8 mouse cellular contexts compared by ENCODE assay signal in the genomic region with DNA sequence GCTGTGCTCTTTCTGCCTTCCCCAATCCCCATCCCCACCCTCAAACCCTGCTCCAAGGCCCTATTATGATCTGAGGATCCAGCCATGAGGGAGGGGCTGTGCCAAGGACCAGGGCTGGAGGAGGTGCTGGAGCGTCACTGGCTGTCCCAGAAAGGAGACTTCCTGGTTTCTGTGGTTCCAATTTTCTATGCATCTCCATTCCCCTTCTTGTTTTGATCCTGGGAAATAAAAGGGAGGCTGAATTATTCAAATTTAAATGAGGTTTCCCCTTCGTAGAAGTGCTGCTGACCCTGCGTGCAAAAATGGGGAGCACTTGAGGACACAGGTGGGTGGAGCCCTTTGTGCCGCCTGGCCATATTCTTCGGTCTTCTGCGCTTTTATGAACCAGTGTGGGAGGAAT. TPM values are rescaled to one million over a fixed set of nuclear protein-coding genes. Genes with fewer than 3 reads are reported as not detected.
DNase-seq lines count a peak whose midpoint lies in the region; ATAC-seq and TF ChIP-seq lines count a peak whose summit lies in the region.

No protein-coding gene starts in this region.

- ATAC-seq in heart, embryonic 12.5 days (ENCODE audit: insufficient number of reproducible peaks, low FRiP score), result no peak
- no peak for ATAC-seq in heart, postnatal 0 days (ENCODE audit: insufficient read depth, low read depth)
- no peak for ATAC-seq in midbrain, embryonic 11.5 days (ENCODE audit: low FRiP score)
- no peak for ATAC-seq in granulocyte monocyte progenitor cell, adult 5-6 weeks (replicated peaks; ENCODE audit: poor library complexity, severe bottlenecking)

- TF ChIP-seq CTCF in heart, postnatal 0 days (IDR thresholded peaks at IDR 0.05; ENCODE audit: low read depth), result no peak

- H3K36me3 ChIP-seq in heart, embryonic 12.5 days, result no peaks in the 10 kb centered on the region
- H3K36me3 ChIP-seq in heart, postnatal 0 days (replicated peaks; ENCODE audit: control insufficient read depth, insufficient read depth, low read length), result no peaks in the 10 kb centered on the region
- H3K36me3 ChIP-seq in midbrain, embryonic 11.5 days (ENCODE audit: control insufficient read depth, insufficient read depth, low read length), result peaks cover 6% of the 10 kb centered on the region; the same call in 1 of the 2 replicates

- 26% methylated on average over 6 of the region's 6 CpGs for WGBS in heart, embryonic 12.5 days
- WGBS in heart, postnatal 0 days, result 25% methylated on average over 6 of the region's 6 CpGs
- WGBS in midbrain, embryonic 11.5 days, result 6% methylated on average over 6 of the region's 6 CpGs

- H3K9ac ChIP-seq in heart, embryonic 12.5 days, result 0 out of 2 replicates have a peak overlapping the region, but pooled peaks have one; percentile 8
- peak overlapping the region; percentile 31; the same call in 1 of the 2 replicates for H3K9ac ChIP-seq in heart, postnatal 0 days (replicated peaks; ENCODE audit: low read depth, low read length)
- H3K9ac ChIP-seq in midbrain, embryonic 11.5 days (ENCODE audit: low read length), result peak overlapping the region; percentile 91

- peaks cover 35% of the 10 kb centered on the region for H3K4me1 ChIP-seq in heart, embryonic 12.5 days (replicated peaks)
- H3K4me1 ChIP-seq in heart, postnatal 0 days (ENCODE audit: control insufficient read depth, insufficient read depth), result peaks cover 24% of the 10 kb centered on the region
- H3K4me1 ChIP-seq in midbrain, embryonic 11.5 days (ENCODE audit: control insufficient read depth, insufficient read depth, low read length), result peaks cover 65% of the 10 kb centered on the region

- H3K4me3 ChIP-seq in heart, embryonic 12.5 days, result peak overlapping the region; percentile 72
- peak overlapping the region; percentile 62 for H3K4me3 ChIP-seq in heart, postnatal 0 days (ENCODE audit: low read depth, low read length)
- peak overlapping the region; percentile 87 for H3K4me3 ChIP-seq in midbrain, embryonic 11.5 days (ENCODE audit: low read depth, low read length)

- peak overlapping the region; percentile 56 for H3K4me2 ChIP-seq in heart, embryonic 12.5 days
- H3K4me2 ChIP-seq in heart, postnatal 0 days (ENCODE audit: low read depth, low read length), result peak overlapping the region; percentile 82
- peak overlapping the region; percentile 74 for H3K4me2 ChIP-seq in midbrain, embryonic 11.5 days

- intact Hi-C loops in heart, postnatal 10 days (cut with DNase I), result loop anchor here (5.0 kb wide), 1 partner anchor 40 kb away; no protein-coding TSS in a partner anchor

- no peak for TF ChIP-seq EP300 in heart, postnatal 0 days (IDR thresholded peaks at IDR 0.05; ENCODE audit: low read depth)

- DNase-seq in heart, postnatal 10 days, result no peak
- DNase-seq in MEL-GATA-1-ER (ENCODE audit: extremely low read depth, low read depth), result peak; percentile 46
- DNase-seq in heart, postnatal 0 days (ENCODE audit: low spot score), result no peak
- DNase-seq in midbrain, embryonic 11.5 days (ENCODE audit: low spot score, missing footprints), result peak; percentile 91
- no peak for DNase-seq in thymus, adult 18-20 months
- DNase-seq in frontal cortex, postnatal 25 days (ENCODE audit: low spot score in 2 of 2), result no peak

- H3K27me3 ChIP-seq in heart, embryonic 12.5 days (replicated peaks), result peaks cover 35% of the 10 kb centered on the region
- H3K27me3 ChIP-seq in heart, postnatal 0 days (ENCODE audit: control insufficient read depth, insufficient read depth, low read length), result 0 out of 2 replicates have a peak, but pooled peaks cover 6% of the 10 kb centered on the region
- no peaks in the 10 kb centered on the region for H3K27me3 ChIP-seq in midbrain, embryonic 11.5 days (ENCODE audit: control insufficient read depth, insufficient read depth, low read length)

- no peaks in the 10 kb centered on the region for H3K9me3 ChIP-seq in heart, embryonic 12.5 days (replicated peaks)
- no peaks in the 10 kb centered on the region for H3K9me3 ChIP-seq in heart, postnatal 0 days (replicated peaks; ENCODE audit: control insufficient read depth, low read length)
- H3K9me3 ChIP-seq in midbrain, embryonic 11.5 days (ENCODE audit: control insufficient read depth, low read length), result no peaks in the 10 kb centered on the region

- H3K27ac ChIP-seq in heart, embryonic 12.5 days (ENCODE audit: poor library complexity, severe bottlenecking), result no peak overlapping the region
- H3K27ac ChIP-seq in heart, postnatal 0 days (ENCODE audit: low read depth), result no peak overlapping the region
- H3K27ac ChIP-seq in midbrain, embryonic 11.5 days (ENCODE audit: low read depth, low read length), result peak overlapping the region; percentile 95; the same call in 1 of the 2 replicates

RNA-seq across cellular contexts. Expression of a gene that starts 2.1 kb away (rescaled TPM):
- polyA plus RNA-seq in heart, embryonic 12.5 days (2016; fragmentation: Nextera tagmentation; extraction: Ambion mirVana), result 10.8 and 12.8 TPM in 2 replicates
- 10 to 100 TPM; 23.9 to 25.1 TPM for total RNA-seq in heart, postnatal 10 days (2021)
- total RNA-seq in heart, postnatal 0 days (2014; rRNA removed; ENCODE audit: low replicate concordance), result 34.1 and 38.1 TPM in 2 replicates
- polyA plus RNA-seq in heart, postnatal 0 days (2015; fragmentation: Nextera tagmentation; extraction: Ambion mirVana), result 8.8 and 9.6 TPM in 2 replicates
- 60.3 and 63.9 TPM in 2 replicates for polyA plus RNA-seq in midbrain, embryonic 11.5 days (2014; fragmentation: Nextera tagmentation; extraction: Ambion mirVana)
- total RNA-seq in granulocyte monocyte progenitor cell, adult 5-6 weeks (2014; fragmentation: Nextera tagmentation), result 0.62 TPM in 1 of 2 replicates, not detected in the other
- 0.39 and 0.72 TPM in 2 replicates for total RNA-seq in granulocyte monocyte progenitor cell, adult 5-6 weeks (2017)

RNA-seq across cellular contexts. Expression of a gene that starts 14.0 kb away (rescaled TPM):
- 6.6 and 7.0 TPM in 2 replicates for polyA plus RNA-seq in heart, embryonic 12.5 days (2016; fragmentation: Nextera tagmentation; extraction: Ambion mirVana)
- total RNA-seq in heart, postnatal 10 days (2021), result 1 to 10 TPM; 5.6 to 6.5 TPM
- total RNA-seq in heart, postnatal 0 days (2014; rRNA removed; ENCODE audit: low replicate concordance), result 4.9 and 8.6 TPM in 2 replicates
- 4.4 and 5.2 TPM in 2 replicates for polyA plus RNA-seq in heart, postnatal 0 days (2015; fragmentation: Nextera tagmentation; extraction: Ambion mirVana)
- 1.4 and 1.5 TPM in 2 replicates for polyA plus RNA-seq in midbrain, embryonic 11.5 days (2014; fragmentation: Nextera tagmentation; extraction: Ambion mirVana)
- total RNA-seq in granulocyte monocyte progenitor cell, adult 5-6 weeks (2014; fragmentation: Nextera tagmentation), result 14.6 and 20.2 TPM in 2 replicates
- total RNA-seq in granulocyte monocyte progenitor cell, adult 5-6 weeks (2017), result 14.7 and 16.4 TPM in 2 replicates

RNA-seq across cellular contexts. Expression of a gene that starts 28.6 kb away (rescaled TPM):
- polyA plus RNA-seq in heart, embryonic 12.5 days (2016; fragmentation: Nextera tagmentation; extraction: Ambion mirVana), result 73.3 and 74.4 TPM in 2 replicates
- total RNA-seq in heart, postnatal 10 days (2021), result 10 to 100 TPM; 40.7 to 46.0 TPM
- total RNA-seq in heart, postnatal 0 days (2014; rRNA removed; ENCODE audit: low replicate concordance), result 49.0 and 63.7 TPM in 2 replicates
- 38.4 and 41.9 TPM in 2 replicates for polyA plus RNA-seq in heart, postnatal 0 days (2015; fragmentation: Nextera tagmentation; extraction: Ambion mirVana)
- polyA plus RNA-seq in midbrain, embryonic 11.5 days (2014; fragmentation: Nextera tagmentation; extraction: Ambion mirVana), result 96.4 and 102 TPM in 2 replicates
- 58.5 and 79.5 TPM in 2 replicates for total RNA-seq in granulocyte monocyte progenitor cell, adult 5-6 weeks (2014; fragmentation: Nextera tagmentation)
- 33.7 and 81.1 TPM in 2 replicates for total RNA-seq in granulocyte monocyte progenitor cell, adult 5-6 weeks (2017)

RNA-seq across cellular contexts. Expression of a gene that starts 31.8 kb away (rescaled TPM):
- not detected in 2 replicates for polyA plus RNA-seq in heart, embryonic 12.5 days (2016; fragmentation: Nextera tagmentation; extraction: Ambion mirVana)
- total RNA-seq in heart, postnatal 10 days (2021), result not detected
- total RNA-seq in heart, postnatal 0 days (2014; rRNA removed; ENCODE audit: low replicate concordance), result not detected in 2 replicates
- polyA plus RNA-seq in heart, postnatal 0 days (2015; fragmentation: Nextera tagmentation; extraction: Ambion mirVana), result not detected in 2 replicates
- polyA plus RNA-seq in midbrain, embryonic 11.5 days (2014; fragmentation: Nextera tagmentation; extraction: Ambion mirVana), result not detected in 2 replicates
- total RNA-seq in granulocyte monocyte progenitor cell, adult 5-6 weeks (2014; fragmentation: Nextera tagmentation), result not detected in 2 replicates
- not detected in 2 replicates for total RNA-seq in granulocyte monocyte progenitor cell, adult 5-6 weeks (2017)

RNA-seq across cellular contexts. Expression of a gene that starts 35.9 kb away (rescaled TPM):
- polyA plus RNA-seq in heart, embryonic 12.5 days (2016; fragmentation: Nextera tagmentation; extraction: Ambion mirVana), result not detected in 2 replicates
- not detected for total RNA-seq in heart, postnatal 10 days (2021)
- not detected in 2 replicates for total RNA-seq in heart, postnatal 0 days (2014; rRNA removed; ENCODE audit: low replicate concordance)
- 0.33 TPM in 1 of 2 replicates, not detected in the other for polyA plus RNA-seq in heart, postnatal 0 days (2015; fragmentation: Nextera tagmentation; extraction: Ambion mirVana)
- 0.94 TPM in 1 of 2 replicates, not detected in the other for polyA plus RNA-seq in midbrain, embryonic 11.5 days (2014; fragmentation: Nextera tagmentation; extraction: Ambion mirVana)
- not detected in 2 replicates for total RNA-seq in granulocyte monocyte progenitor cell, adult 5-6 weeks (2014; fragmentation: Nextera tagmentation)
- total RNA-seq in granulocyte monocyte progenitor cell, adult 5-6 weeks (2017), result not detected in 2 replicates

Comparison
In these comparisons a context has a peak if more than half of its experiments do, and no peak if none do; other contexts are left out.
1. H3K9ac ChIP-seq: peak in every context shown above with its lines; median percentile 91 in midbrain, embryonic 11.5 days; 31 in heart, postnatal 0 days; 8 in heart, embryonic 12.5 days.
2. DNase-seq: peak in MEL-GATA-1-ER (single experiment) and midbrain, embryonic 11.5 days (single experiment); none in heart, postnatal 10 days (0 of 2), heart, postnatal 0 days (single experiment), thymus, adult 18-20 months (0 of 2) and frontal cortex, postnatal 25 days (0 of 2).
3. RNA of a gene that starts 2.1 kb away (total RNA-seq): 34.1 to 38.1 TPM in heart, postnatal 0 days and 23.9 to 25.1 TPM in heart, postnatal 10 days; 0.39 to 0.72 TPM in granulocyte monocyte progenitor cell, adult 5-6 weeks; every median in the first group is over 10 times any median in the second.
4. Peak in every context shown above with its lines, with median percentiles within 50 percentile points of each other: H3K4me2 ChIP-seq and H3K4me3 ChIP-seq.